Mouse (Mus musculus): ENCODE data around the gene Sept1. TPM values are rescaled to one million over a fixed set of nuclear protein-coding genes. Genes with fewer than 3 reads are reported as not detected.
"Not testable (repeated sequence)": the region's sequence is repeated elsewhere in the genome, so short reads cannot be mapped to it uniquely, and the experiment has no call there.

Gene Sept1
- polyA plus RNA-seq, 1 experiment from 2014 or later = 29.9 TPM

DNA sequence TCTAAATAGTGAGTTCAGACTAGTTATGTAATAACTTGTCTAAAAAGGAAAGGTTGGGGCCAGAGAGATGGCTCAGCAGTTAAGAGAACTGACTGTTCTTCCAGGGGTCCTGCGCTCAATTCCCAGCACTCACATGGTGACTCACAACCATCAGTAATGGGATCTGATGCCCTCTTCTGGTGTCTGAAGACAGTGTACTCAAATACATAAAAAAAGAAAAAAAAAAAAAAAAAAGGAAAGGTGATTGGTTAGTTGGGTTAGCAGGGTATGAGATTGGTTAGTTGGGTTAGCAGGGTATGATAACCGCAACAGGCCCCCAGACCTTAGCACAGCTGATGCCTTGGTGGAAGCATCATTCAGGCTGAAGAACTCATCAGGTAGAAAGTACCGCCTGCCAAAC, 30.6 kb upstream of the Sept1 start:
- Histone ChIP-seq H3K4me1 (peaks cover 21% of the 10 kb centered on the region), H3K27ac (no peak overlapping the region), H3K4me3 (no peak overlapping the region), H3K36me3 (peaks cover 12% of the 10 kb centered on the region), H3K27me3 (ENCODE audit: low read depth, poor library complexity, severe bottlenecking) (no peaks in the 10 kb centered on the region), H3K9me3 (replicated peaks) (no peaks in the 10 kb centered on the region)
- 90% methylated on average over 3 of the region's 3 CpGs for WGBS
- DNase-seq (ENCODE audit: low spot score) = no peak

DNA sequence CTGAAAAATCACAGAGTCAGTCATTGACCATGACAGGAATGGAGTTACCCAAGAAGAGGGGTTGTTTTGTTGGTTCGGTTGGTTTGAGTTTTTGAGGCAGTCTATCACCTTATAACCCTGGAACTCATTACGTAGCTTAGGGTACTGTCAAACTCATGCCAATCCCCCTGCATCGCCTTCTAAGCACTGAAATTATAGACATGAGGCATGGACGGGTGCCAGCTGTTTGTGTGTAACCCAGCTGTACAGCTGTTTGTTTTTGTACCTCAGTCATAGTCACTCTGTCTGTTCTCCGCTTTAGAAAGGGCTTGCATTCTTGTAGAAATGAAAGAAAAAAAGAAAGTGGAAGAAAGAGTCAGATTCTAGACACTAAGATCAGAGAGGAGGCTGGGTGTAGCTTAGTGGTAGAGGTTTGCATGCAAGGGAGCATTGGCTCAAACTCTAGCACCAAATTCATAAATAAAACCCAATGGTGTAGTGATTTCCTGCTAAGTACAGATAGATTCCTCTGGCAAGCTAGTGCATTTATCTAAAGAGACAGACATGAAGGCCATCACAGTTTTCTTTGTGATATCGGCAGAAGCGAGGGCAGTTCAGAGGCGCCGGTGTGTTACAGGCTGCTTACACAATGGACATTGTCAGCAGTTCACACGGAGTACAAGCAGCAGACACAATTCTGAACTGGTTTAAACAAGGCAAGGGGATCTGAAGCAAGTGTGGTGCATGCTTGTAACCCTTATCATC, 29.5 kb upstream of the Sept1 start:
- Histone ChIP-seq H3K27ac (no peak overlapping the region), H3K27me3 (ENCODE audit: low read depth, poor library complexity, severe bottlenecking) (no peaks in the 10 kb centered on the region), H3K4me1 (peaks cover 21% of the 10 kb centered on the region), H3K36me3 (peaks cover 20% of the 10 kb centered on the region), H3K9me3 (replicated peaks) (no peaks in the 10 kb centered on the region), H3K4me3 (no peak overlapping the region)
- WGBS = 91% methylated on average over 10 of the region's 10 CpGs
- no peak for DNase-seq (ENCODE audit: low spot score)

DNA sequence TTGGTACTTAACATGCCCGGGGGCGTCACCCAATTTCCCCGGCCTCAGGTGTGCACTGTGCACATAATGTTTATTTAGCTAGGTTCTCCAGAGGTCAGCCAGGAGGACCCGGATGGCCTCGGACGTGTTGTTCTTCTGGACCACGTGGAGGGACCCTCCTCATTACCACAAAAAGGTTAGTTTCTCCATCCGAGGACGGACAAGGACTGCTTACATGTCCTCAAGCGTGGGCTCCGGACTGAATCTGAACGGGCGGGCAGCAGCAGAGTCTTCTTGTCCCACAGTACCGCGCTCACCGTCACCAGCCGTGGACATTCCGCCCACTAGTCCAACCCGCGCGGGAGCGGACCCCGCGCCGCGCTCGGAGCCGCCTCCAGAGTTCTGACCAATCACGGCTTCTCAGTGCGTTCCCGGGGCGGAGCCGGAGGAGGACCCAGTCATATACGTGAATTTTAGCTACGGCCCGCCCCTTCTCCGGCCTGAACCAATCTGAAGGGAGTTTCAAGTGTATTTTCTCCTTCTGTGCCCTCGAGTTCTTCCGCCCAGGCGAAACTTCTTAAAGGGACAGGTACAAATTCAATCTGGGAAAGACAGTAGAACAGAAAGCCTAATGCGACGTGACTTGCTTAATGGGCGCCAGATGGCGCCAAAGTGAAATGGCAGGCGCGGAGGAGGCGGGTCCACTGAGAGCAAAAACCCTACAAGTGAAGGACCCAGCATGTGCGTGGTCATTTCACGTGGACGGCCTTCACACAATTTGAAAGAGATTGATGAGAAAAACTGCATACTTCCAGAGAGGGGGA, 27.6 kb upstream of the Sept1 start, which contains the start of gene Dctpp1:
Gene Dctpp1, minus strand, starts transcription at position 401 of the 803 bp plus-strand sequence.
- Histone ChIP-seq H3K9me3 (replicated peaks) (no peaks in the 10 kb centered on the region), H3K4me3 (peak within 1 kb of the TSS; percentile 69), H3K4me1 (peaks cover 21% of the 10 kb centered on the region), H3K27me3 (ENCODE audit: low read depth, poor library complexity, severe bottlenecking) (no peaks in the 10 kb centered on the region), H3K27ac (peak within 1 kb of the TSS; percentile 87), H3K36me3 (peaks cover 39% of the 10 kb centered on the region)
- peak; percentile 95 for DNase-seq (ENCODE audit: low spot score)
- WGBS = under 1% methylated on average over 50 of the region's 50 CpGs

DNA sequence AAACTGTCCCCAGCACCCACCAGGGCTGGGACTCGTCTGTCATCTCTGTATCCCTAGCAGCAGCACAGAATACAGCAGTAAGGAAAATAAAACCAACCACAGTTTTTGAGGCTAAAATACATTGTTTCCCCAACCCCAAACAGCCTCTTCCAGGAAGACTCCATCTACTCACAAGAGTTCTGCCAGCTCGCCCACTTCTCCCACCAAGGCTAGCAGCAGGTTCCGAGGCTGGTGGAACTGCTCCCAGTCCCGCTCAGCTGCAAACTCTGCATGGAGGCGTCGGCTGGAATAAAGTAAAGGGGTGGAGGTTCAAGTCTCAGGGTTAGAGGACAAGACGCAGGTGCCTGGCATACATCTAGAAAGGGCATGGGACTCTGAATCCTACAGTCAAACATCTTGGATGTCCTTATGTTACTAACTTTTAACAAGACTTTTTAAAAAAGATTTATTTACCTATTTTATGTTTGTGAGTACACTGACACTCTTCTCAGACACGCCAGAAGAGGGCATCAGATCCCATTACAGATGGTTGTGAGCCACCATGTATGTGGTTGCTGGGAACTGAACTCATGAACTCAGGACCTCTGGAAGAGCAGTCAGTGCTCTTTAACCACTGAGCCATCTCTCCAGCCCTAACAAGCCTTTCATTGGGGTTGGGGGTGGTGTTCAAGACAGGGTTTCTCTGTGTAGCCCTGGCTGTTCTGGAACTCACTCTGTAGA, 26.4 kb upstream of the Sept1 start:
- H3K27ac ChIP-seq = no peak overlapping the region
- 80% methylated on average over 8 of the region's 8 CpGs for WGBS
- no peaks in the 10 kb centered on the region for H3K9me3 ChIP-seq (replicated peaks)
- DNase-seq (ENCODE audit: low spot score) = no peak
- H3K4me1 ChIP-seq = peaks cover 31% of the 10 kb centered on the region
- peak overlapping the region; percentile 69 for H3K4me3 ChIP-seq
- H3K27me3 ChIP-seq (ENCODE audit: low read depth, poor library complexity, severe bottlenecking) = no peaks in the 10 kb centered on the region
- H3K36me3 ChIP-seq = peaks cover 41% of the 10 kb centered on the region

DNA sequence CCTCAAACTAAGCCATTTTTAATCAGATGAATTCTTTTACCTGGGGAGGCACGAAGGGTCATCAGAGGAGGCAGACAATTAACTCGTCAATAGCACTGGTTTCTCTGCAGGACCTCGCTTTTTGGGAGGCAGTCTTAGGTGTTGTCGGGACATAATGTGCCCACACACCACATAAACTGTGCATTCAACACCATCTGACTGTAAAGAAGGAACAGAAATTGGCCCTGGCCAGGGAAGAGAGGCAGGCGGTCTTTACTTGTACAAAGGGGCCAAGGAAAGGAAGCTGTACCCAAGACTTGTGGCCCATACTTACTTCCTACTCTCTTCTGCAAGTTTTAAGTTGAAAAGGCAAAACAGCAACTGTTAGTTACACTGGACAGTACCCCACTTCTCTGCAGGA, 23.6 kb upstream of the Sept1 start:
- H3K27me3 ChIP-seq (ENCODE audit: low read depth, poor library complexity, severe bottlenecking) = no peaks in the 10 kb centered on the region
- H3K36me3 ChIP-seq = peaks cover 56% of the 10 kb centered on the region
- no peaks in the 10 kb centered on the region for H3K9me3 ChIP-seq (replicated peaks)
- H3K4me3 ChIP-seq = no peak overlapping the region
- no peak overlapping the region for H3K27ac ChIP-seq
- DNase-seq (ENCODE audit: low spot score) = no peak
- peaks cover 38% of the 10 kb centered on the region for H3K4me1 ChIP-seq
- WGBS = 88% methylated on average over 5 of the region's 5 CpGs

DNA sequence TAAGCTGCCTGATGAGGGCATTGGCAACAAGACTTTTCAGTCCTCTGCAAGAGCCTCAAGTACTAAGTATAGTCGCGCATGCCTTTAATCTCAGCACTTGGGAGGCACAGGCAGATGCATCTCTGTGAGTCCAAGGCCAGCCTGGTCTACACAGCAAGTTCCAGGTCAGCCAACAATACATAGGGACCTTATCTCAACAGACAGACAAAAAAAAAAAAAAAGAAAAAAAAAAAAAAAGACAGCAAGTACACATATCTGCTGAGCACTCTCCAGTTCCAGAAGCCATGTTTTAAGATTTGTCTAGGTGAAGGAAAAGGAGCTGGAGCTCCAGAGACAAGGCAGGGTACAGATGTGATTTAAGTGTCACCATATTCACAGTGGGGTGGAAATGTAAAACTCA, 23.0 kb upstream of the Sept1 start:
- DNase-seq (ENCODE audit: low spot score) = no peak
- Histone ChIP-seq H3K4me3 (no peak overlapping the region), H3K27me3 (ENCODE audit: low read depth, poor library complexity, severe bottlenecking) (no peaks in the 10 kb centered on the region), H3K36me3 (peaks cover 60% of the 10 kb centered on the region), H3K4me1 (peaks cover 34% of the 10 kb centered on the region), H3K9me3 (replicated peaks) (no peaks in the 10 kb centered on the region), H3K27ac (no peak overlapping the region)
- WGBS = 86% methylated on average over 2 of the region's 2 CpGs

DNA sequence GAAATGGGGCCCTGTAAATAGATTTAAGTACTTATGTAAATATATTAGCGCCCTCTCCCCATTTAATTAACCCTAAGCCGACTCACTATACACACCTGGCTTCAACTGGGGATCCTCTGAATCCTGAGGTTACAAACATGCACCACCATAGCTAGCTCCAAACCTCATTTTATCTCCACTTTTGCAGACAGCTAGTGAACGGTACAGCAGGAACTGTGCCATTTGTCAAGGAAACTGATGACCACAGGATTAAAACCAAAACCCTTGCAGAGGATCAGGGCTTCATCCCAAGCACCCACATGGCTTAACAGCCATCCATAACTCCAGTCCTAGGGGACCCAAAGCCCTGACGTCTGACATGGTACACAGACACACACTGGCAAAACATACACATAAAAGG, 22.1 kb upstream of the Sept1 start:
- 23% methylated on average over 4 of the region's 4 CpGs for WGBS
- Histone ChIP-seq H3K27me3 (ENCODE audit: low read depth, poor library complexity, severe bottlenecking) (no peaks in the 10 kb centered on the region), H3K9me3 (replicated peaks) (no peaks in the 10 kb centered on the region), H3K4me3 (peak overlapping the region; percentile 64), H3K4me1 (peaks cover 31% of the 10 kb centered on the region), H3K36me3 (peaks cover 68% of the 10 kb centered on the region), H3K27ac (peak overlapping the region; percentile 91)
- no peak for DNase-seq (ENCODE audit: low spot score)

DNA sequence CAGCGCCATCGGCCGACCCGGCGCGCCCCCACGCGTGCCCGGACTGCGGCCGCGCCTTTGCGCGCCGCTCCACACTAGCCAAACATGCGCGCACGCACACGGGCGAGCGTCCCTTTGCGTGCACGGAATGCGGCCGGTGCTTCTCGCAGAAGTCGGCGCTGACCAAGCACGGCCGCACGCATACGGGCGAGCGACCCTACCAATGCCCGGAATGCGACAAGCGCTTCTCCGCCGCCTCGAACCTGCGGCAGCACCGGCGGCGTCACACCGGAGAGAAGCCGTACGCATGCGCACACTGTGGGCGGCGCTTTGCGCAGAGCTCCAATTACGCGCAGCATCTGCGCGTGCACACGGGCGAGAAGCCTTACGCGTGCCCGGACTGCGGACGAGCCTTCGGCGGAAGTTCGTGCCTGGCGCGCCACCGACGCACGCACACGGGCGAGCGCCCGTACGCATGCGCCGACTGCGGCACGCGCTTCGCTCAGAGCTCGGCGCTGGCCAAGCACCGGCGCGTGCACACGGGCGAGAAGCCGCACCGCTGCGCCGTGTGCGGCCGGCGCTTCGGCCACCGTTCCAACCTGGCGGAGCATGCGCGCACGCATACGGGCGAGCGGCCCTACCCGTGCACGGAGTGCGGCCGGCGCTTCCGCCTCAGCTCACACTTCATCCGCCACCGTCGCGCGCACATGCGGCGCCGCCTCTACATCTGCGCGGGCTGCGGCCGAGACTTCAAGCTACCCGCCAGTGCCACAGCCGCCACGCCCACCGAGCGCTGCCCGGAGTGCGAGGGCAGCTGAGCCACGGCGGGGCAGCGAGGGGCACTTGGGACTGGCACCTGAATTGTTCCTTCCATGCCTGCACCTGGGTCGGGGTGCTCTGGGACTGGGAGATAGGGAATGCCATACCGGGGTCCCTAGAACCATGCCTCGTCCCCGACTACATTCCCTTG, 21.2 kb upstream of the Sept1 start:
- Histone ChIP-seq H3K36me3 (peaks cover 74% of the 10 kb centered on the region), H3K9me3 (replicated peaks) (no peaks in the 10 kb centered on the region), H3K4me1 (peaks cover 22% of the 10 kb centered on the region), H3K4me3 (peak overlapping the region; percentile 64), H3K27ac (peak overlapping the region; percentile 91), H3K27me3 (ENCODE audit: low read depth, poor library complexity, severe bottlenecking) (no peaks in the 10 kb centered on the region)
- DNase-seq (ENCODE audit: low spot score) = peak; percentile 95
- WGBS = 1% methylated on average over 136 of the region's 136 CpGs

DNA sequence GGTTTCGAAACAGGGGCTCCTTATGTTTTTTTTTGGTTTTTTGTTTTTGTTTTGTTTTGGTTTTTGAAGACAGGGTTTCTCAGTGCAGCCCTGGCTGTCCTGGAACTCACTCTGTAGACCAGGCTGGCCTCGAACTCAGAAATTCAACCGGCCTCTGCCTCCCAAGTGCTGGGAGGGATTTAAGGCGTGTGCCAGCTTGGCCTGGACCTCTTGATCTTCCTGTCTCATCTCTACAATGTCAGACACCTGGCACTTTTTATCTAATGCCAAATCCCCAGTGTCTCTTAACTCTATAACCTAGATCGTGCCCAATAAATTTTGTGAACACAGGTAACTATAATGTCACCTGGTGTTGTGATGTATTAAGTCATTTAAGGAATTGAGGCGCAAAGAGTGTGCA, 20.4 kb upstream of the Sept1 start:
- Histone ChIP-seq H3K27ac (peak overlapping the region; percentile 91; the same call in 1 of the 2 replicates), H3K36me3 (peaks cover 72% of the 10 kb centered on the region), H3K27me3 (ENCODE audit: low read depth, poor library complexity, severe bottlenecking) (no peaks in the 10 kb centered on the region), H3K4me3 (peak overlapping the region; percentile 64), H3K9me3 (replicated peaks) (no peaks in the 10 kb centered on the region), H3K4me1 (peaks cover 18% of the 10 kb centered on the region)
- 85% methylated on average over 6 of the region's 6 CpGs for WGBS
- no peak for DNase-seq (ENCODE audit: low spot score)

DNA sequence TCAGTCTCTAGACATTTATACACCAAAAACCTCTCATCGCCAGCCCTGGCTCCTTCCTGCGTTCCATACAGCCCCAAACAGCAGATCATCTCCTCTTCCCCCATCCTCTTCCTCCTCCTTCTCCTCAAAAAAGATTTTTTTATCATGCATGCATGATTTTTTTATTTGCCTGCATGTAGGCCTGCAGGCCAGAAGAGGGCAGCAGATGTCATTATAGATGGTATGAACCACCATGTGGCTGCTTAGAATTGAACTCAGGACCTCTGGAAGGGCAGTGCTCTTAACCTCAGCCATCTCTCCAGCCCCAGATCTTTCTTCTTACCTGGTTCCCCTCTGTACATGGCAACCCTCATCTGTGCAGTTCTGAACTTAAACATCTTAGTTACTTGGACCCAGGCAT, 19.5 kb upstream of the Sept1 start:
- peaks cover 71% of the 10 kb centered on the region for H3K36me3 ChIP-seq
- H3K4me3 ChIP-seq = no peak overlapping the region
- WGBS = 92% methylated on average over 2 of the region's 2 CpGs
- no peak for DNase-seq (ENCODE audit: low spot score)
- H3K27ac ChIP-seq = no peak overlapping the region
- peaks cover 18% of the 10 kb centered on the region for H3K4me1 ChIP-seq
- no peaks in the 10 kb centered on the region for H3K27me3 ChIP-seq (ENCODE audit: low read depth, poor library complexity, severe bottlenecking)
- H3K9me3 ChIP-seq (replicated peaks) = no peaks in the 10 kb centered on the region

DNA sequence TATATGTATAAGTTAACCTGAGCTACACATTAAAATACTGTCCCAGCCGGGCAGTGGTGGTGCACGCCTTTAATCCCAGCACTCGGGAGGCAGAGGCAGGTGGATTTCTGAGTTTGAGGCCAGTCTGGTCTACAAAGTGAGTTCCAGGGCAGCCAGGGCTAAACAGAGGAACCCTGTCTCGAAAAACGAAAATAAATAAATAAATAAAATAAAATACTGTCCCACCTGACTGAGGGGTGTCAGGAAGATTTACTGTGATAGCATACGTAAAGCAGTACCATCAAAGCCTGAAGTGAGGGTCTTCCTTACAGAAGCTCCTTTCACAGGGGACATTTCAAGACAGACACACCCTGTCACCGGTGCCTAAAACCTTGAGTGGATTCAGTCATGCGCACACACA, 17.6 kb upstream of the Sept1 start:
- H3K4me3 ChIP-seq; H3K27ac ChIP-seq; DNase-seq (ENCODE audit: low spot score); H3K9me3 ChIP-seq (replicated peaks); H3K27me3 ChIP-seq (ENCODE audit: low read depth, poor library complexity, severe bottlenecking): not testable (repeated sequence)
- 90% methylated on average over 8 of the region's 8 CpGs for WGBS
- Histone ChIP-seq H3K4me1 (peaks cover 30% of the 10 kb centered on the region), H3K36me3 (peaks cover 70% of the 10 kb centered on the region)

All from limb, embryonic 10.5 days (tissue).